Mouse (Mus musculus): ENCODE results near the gene Rpl29.
A peak's percentile ranks its signal among the peaks of the same experiment; 100 is the strongest.

The Rpl29 gene

DNA sequence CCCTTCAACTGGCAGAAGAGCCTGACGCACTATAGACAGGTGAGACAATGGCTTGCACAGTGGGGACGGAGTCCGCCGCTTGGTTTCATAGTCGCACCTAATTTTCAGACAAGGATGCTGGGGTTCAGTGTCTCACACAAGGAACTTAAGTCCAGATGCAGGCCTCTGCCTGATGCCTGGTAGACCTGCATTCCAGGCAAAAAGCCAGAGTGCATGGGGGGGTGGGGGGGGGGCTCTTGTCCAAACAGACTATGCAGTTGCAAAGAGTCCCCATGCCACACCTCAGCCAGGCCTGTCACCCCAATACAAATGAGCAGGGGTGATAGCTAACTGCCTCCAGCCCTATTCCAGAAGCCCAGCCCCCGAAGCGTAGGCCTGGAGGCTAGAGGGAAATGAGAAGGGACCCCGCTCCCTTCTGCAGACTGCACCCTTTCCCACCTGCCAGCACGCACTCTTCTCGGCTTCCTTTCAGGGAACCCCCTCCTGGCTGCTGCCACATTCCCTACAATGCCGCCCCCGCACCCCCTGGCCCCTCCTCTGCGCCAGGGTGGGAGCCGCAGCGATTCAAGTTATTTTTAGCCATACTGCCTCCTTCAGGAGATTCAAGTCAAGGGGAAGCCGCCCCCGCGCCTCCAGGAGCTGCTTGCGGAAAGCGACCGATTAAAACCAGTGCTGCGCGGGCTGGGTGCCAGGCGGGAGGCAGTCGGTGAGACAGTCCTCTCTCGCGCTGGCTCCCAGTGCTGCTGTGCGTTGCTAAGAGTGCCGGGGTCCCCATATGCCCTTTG lies 11.2 kb upstream of the Rpl29 start:
- DNase-seq (ENCODE audit: low read depth): no peak

DNA sequence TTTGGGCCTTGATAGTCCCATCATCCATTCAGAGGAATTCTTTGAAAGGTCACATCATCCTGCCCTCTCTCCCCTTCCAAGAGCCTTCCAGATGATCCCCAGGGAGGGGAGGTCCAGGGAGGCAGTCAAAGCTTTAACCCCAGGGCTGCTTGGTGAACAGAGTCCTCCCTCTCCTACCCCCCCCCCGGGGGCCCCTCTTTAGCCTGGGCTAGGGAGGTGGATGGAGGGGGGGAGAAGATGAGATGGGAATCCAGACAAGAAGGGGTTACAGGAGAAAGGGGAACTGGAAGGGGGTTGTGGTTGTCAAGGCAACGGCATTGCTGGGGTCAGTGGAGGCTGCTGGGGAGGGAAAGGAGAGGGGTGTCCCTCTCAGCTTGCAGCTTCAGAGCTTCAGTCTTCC lies 8.6 kb upstream of the Rpl29 start:
- no peak for DNase-seq (ENCODE audit: low read depth)

DNA sequence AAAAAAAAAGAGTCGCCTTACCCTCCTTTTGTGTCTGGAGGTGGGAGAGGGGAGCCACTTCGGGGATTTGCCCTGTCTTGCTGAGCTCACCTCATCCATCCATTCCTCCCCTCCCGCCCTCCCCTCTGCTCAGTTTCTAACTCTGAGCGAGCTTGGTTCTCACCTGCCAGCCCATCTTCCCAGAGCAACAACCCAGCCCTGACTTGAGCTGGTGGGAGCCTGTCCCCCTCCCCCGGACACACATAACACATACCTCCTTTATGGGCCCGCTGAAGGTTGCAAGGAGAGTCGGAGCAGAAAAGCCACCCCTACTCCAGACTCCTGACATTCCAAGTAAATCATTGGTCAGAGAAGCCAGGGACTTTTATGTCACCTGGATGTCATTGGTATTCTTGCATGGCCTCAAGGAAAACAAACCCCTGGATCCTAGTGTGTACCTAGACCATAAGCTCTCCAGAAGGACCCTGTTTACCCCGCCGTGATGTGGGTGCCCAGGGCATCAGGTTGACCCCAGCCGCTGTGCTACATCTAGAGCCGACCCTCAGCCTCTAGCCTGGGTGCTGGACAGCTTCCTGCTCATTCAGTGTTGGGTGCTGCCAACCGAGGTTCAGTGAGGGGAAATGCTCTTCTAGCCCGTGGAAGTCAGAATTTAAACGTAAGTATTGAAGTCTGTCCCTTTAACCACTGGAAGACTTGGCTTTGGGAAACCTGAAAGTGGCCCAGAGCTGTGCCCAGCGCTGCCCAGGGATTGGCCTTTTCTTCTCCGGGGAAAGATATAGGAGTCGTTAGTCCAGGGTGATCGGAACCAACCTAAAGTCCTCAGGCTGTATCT lies 8.0 kb upstream of the Rpl29 start:
- DNase-seq (ENCODE audit: low read depth): no peak

DNA sequence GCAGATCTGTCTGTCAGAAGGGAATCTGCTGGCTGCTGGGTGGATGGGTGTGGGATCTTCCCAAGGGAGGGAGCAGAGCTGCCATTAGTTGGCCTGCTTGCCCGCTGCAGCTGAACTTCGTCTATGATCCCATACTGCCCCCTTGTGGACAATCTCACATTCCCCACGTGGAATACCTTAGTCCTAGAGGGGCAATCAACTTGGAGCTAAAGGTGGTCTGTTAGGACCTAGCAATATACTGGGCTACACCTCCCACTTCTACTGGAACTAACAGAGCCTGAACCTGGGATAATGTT lies 7.4 kb upstream of the Rpl29 start:
- peak; percentile 84 for DNase-seq (ENCODE audit: low read depth)

DNA sequence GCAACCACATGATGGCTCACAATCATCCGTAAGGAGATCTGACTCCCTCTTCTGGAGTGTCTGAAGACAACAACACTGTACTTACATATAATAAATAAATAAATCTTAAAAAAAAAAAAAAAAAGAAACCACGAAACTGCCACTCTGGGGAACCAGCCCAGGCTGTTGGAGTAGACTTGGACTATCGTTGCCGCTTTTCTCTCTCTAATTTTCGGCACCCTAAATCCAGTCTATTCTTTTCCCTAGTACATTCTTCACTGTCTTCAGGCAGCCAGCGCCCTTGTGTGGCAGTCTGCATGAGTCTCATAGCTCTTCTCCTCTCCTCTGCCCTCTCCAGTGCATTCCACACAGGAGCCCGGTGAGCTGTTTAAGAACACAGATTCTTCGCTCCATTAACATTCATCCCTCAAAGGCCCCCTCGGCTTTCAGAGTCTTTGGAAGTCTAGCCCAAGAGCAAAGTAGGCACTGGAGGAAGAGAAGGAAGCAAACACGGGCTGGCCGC lies 484 bp upstream of the Rpl29 start:
- DNase-seq (ENCODE audit: low read depth): no peak

DNA sequence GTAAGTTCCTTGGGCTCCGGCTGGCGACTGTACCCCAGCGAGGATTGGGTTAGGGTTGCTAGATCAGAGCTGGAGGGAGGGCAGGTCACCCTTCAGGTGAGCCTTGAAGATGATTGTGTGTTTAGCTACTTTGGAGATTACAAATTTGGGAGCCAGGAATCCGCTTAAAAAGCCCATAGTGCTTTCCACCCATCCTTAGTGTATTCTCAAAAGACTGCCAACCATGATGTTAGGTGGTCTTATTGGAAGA lies 686 bp downstream of the Rpl29 start:
- DNase-seq (ENCODE audit: low read depth): no peak

DNA sequence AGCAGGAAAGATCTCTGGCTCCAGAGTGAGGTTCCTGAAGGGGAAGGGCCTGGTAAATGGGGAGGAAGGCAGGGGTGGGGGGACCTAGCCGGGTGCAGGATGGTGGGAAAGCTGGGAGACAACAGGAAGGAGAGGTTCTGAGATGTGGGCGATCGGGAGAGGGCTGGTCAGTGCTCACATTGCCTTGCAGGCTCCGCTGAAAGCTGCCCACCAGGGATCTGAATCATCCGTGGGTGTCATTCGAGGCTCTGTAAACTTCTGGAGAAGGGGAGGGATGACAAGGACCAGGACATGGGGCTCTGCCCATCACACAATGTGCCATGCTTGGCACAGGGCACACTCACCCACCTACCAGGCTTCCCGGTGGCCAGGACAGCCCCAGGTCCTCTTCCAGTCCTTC lies 4.1 kb downstream of the Rpl29 start:
- DNase-seq (ENCODE audit: low read depth): no peak

DNA sequence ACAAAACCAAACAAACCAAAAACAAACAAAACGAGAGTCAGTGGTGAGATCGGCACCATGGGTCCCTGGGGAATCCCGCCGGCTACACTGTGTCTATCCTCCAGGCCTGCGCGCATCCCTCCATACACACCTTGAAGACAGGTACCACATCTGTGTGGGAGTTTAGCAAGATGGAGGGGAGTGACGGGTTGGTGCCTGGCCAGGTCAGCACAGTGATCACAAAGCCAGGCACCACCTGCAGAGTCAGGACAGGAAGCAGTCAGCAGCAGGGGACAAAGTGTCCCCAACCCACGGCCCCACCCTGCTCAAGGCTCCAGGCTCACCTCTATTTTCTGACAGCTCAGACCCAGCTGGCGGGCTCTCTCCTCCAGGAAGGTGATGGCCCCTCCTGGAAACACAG lies 7.3 kb downstream of the Rpl29 start:
- DNase-seq (ENCODE audit: low read depth): no peak

DNA sequence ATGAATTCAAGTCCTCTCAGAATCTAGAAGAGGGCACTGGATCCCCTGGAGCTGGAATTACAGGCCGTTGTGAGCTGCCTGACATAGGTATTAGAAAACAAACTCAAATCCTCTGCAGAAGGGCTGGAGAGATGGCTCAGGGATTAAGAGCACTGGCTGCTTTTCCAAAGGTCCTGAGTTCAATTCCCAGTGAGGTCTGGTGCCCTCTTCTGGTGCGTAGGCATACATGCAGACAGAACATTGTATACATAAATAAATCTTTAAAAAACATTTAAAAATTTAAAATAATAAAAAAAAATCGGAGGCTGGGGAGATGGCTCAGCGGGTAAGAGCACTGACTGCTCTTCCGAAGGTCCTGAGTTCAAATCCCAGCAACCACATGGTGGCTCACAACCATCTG lies 13.4 kb downstream of the Rpl29 start:
- no peak for DNase-seq (ENCODE audit: low read depth)

DNA sequence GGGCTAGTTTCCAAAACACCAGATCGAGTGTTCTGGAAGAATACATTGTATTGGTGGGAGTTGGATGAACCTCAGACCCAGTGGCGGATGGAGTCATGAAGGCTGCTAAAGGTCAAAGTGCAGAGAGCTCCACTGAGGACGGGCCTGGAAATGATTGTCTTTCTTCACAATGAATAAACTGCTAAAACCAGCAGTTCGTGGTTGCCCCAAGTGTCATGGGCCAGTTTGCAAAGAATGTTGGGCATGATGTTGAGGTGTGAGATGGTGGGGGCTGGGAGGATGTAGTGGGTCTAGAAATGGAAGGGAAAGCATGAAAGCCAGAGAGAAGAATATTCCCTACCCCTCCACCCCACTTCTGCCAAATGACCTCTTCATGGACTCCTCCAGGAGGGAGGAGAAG lies 15.6 kb downstream of the Rpl29 start:
- DNase-seq (ENCODE audit: low read depth): no peak

DNA sequence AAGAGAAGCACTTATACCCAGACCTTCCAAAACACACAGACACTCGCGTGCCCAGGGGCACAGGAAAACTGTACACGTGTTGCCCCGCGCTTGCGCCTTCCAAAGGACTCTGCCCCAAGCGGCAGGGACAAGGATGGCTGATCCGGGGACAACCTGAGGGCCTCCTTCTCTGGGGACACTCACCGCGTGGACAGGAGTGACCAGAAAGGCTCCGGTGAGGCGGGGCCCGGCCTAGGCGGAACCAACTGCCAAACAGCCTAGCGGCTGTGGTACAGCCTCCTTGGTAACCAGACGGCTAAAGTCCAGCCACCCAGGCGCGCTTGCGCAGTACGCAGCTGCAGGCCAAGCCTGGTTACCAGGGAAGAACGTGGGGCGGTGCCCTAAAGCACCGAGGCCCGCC lies 18.1 kb downstream of the Rpl29 start, which contains the start of the genes Abhd14b and Abhd14a:
Gene Abhd14b, plus strand, starts transcription at position 112 of the 400 bp plus-strand sequence.
Gene Abhd14a, minus strand, starts transcription at position 331 of the 400 bp plus-strand sequence.
- DNase-seq (ENCODE audit: low read depth): peak; percentile 59

DNA sequence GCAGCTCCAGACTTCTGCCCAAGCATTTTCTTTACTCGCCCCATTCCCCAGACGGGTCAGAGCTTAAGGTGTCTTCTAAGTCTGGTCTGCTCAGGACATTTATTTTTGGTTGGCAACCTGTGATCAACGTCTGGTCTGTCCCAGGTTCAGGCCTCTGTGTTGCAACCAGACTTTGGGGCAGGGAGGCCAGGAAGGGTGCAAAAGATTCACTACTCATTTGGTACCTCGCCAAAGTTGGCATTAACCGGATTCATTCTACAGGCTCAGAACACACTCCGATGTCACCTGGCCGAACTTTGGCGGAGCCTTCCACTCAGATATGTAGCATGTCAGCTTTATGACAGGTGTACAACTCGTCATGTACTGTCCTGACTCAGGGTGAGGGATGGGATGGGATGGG lies 18.7 kb downstream of the Rpl29 start:
- DNase-seq (ENCODE audit: low read depth): no peak

DNA sequence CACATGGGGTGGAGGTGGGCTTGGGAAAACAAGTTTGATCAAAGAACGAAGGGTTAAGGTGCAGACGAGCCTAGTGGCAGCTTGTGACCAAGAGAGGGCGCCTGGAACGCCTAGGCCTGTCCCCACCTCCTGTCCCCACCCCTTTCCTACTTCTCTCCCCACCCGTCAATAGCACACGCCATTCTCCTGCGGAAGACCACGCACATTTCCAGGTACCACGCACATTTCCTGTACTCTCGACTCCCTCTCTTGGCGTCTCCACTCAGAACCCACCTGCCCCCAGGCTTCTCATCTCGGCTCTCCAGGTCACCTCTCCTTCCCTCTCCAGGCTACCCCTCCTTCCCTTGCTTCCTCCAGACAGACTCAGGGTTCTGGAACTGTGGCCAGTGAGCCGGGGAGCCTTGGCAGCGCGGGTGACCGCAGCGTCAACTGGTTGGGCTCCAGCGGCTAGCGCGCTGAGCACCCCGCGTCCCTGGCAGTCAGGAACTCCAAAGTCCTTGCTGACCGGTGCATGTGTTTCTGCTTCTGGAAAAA lies 19.3 kb downstream of the Rpl29 start:
- DNase-seq (ENCODE audit: low read depth): no peak

DNA sequence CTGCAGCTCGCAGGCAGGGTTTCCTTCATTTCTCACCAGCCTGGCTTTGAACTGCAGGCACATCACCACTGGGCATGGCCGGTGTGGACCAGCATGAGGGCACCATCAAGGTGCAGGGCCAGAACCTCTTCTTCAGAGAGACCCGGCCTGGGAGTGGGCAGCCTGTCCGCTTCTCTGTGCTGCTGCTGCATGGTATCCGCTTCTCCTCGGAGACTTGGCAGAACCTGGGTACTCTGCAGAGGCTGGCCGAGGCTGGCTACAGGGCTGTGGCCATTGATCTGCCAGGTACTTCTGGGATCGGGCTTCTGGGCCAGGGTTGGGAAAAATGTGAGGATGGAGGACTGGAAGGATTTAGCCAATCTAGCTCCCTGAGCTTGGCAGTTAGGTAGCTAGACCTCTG lies 20.7 kb downstream of the Rpl29 start:
- no peak for DNase-seq (ENCODE audit: low read depth)

DNA sequence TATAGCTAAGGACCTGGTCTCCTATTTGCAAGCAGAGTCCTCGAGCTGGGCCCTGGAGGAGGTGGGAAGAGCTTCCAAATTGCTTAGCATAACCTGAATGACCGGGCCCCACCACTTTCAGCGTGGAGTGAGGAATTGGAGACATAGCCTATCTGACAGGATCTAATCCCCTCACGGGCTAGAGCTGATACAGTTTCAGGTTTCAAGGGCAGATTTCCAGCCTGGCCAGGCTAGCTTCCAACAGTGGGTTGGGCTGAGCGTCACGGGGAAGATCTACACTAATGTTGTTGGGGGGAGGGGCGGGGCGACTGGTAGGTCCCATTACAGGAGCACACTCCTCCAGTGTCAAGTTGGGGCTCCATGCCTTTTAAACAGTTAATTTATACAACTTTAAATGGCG lies 21.4 kb downstream of the Rpl29 start:
- no peak for DNase-seq (ENCODE audit: low read depth)

DNA sequence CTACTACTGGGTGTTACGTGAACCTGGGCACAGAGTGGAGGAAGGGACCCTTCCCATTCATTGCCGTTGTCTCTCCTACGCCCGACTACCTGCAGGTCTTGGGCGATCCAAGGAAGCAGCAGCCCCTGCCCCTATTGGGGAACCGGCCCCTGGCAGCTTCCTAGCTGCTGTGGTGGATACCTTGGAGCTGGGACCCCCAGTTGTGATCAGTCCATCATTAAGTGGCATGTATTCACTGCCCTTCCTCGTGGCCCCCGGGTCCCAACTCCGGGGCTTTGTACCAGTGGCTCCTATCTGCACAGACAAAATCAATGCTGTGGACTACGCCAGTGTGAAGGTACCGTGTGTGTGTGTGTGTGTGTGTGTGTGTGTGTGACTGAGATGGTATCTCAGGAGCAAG lies 22.0 kb downstream of the Rpl29 start:
- no peak for DNase-seq (ENCODE audit: low read depth)

DNA sequence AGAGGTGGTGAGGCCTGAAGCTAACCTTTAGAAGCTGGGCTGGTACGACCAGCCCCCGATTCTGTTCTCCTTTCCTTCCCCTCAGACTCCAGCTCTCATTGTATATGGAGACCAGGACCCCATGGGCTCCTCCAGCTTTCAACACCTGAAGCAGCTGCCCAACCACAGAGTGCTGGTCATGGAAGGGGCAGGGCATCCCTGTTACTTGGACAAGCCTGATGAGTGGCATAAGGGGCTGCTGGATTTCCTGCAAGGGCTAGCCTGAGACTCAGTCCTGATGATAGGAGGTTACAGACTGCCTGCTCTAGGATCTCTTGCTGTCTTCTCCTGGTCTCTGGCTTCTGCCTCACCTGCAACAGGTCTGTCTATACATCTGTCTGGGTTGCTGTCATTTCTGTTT lies 22.6 kb downstream of the Rpl29 start:
- no peak for DNase-seq (ENCODE audit: low read depth)

DNA sequence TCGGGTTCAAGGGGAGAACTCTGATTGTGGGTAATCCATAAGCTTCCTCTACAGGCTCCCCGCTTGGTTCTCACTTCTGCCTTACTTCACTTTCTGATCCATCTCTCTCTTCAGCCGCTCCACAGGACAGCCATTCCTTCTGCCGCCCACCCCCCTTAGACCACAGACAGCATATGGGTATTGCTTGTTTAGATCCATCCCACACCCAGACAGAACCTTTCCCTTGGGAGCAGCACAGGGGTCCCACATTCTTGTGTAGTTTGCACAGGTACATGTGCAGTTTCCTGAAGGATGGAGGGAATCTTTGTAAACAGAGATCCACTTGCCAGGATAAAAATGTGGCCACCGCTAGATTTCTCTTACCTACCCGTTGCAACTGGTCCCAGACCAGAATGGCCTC lies 23.1 kb downstream of the Rpl29 start:
- no peak for DNase-seq (ENCODE audit: low read depth)

DNA sequence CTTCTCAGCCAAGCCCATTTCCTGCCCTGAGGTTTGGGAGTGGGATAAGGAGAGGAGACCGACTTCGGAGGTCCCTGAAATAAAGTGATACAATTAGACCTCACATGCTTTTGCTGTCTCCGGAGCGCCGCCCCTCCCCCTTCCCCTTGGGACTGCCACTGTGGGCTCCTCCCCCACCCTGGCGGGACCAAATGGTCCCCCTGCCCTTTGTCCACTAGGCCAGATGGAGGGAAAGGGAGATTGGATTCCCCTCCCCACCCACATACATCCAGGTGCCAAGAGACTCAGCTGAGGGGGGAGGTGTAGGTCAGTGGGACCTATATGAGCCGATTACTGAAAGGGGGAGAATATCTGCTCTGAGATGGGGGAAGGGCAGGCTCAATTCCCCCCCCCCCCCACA lies 23.6 kb downstream of the Rpl29 start:
- DNase-seq (ENCODE audit: low read depth): no peak

DNA sequence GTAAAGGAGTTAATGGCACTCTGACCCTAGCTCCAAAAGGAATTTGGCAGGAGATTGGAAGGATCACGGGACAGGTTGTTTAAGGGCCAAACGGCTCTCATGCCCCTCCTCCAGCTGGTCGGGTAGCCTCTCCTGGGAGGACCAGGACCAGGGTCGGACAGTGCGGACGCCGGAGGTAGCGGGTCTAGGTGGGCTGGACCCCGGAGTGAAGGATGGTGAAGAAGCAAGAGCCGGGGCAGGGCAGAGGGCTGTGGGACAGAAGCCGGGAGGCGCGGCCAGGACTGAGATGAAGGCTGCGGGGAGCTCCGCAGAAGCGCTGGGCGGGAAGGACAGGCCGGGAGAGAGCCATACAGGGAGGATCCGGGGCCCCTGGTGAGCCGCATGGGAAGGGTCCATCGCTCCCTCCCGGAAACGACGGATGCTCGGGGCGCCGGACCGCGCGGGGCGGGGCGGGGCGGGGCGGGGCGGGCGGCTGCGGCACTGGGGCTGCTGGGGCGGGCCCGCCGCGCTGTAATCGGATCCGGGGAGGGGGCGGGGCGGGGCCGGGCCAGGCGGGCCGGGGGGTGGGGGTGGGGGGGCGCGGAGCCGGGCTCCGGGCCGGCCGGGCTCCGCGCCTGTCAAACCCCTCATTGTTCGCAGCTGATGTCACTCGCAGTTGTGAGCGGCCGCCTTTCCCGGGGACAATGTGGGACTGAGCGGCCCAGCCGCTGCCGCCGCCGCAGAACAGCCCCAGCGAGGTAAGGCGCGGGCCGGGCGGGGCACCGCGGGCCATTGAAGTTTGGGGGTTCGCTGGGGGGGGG lies 24.2 kb downstream of the Rpl29 start, which contains the start of gene Pcbp4:
Gene Pcbp4, plus strand, starts transcription at position 21 of the 800 bp plus-strand sequence.
- DNase-seq (ENCODE audit: low read depth): no peak

DNA sequence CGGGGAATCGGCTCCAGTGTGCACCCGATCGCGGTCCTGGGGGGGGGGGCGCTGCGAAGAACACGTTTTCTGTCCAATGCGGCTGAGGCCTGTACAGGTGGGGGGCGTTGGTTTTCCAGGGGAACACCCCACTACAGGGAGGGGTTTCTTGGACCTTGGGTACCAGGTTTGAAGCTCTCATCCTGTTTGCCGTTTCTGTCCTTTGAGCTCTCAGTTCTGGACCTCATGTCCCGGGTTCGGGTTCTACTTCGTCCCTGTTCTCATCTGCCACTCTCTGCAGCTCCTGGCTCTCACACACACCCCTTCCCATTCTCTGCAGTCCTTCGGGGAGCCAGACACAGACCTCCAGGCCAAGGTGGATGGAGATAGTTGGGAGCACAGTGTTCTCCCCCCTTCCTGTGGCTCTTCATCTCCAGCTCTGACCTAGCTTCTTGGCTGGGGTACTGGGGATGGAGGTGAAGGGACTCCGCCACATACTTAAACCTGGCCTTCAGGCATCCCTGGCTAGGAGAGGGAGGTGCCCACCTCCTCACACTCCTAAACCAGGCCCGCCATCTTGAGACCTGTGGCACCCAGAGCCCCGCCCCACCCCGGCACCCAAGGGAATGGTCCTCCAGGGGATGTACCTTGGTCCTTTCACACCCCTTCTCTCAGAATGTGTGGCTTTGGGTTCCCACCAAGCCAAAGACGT lies 25.0 kb downstream of the Rpl29 start:
- no peak for DNase-seq (ENCODE audit: low read depth)

Data from c-Kit-positive CD71-negative TER-119-negative erythroid progenitor cells, embryonic 14.5 days (primary cell).